Mouse (Mus musculus) heart, adult 18-20 months (tissue): Measurements from ENCODE around the gene Lep. TPM values are rescaled to one million over a fixed set of nuclear protein-coding genes. Genes with fewer than 3 reads are reported as not detected.
A peak's percentile ranks its signal among the peaks of the same experiment; 100 is the strongest.

Experiments used
- DNase-seq, 2 experiments: peaks; one replicate each; pipeline ENCODE4 v3.0.0; 2021 to 2022; ENCODE audit warnings: mixed read lengths in 1 of 2
- microRNA-seq, 2 experiments: library from miRNA; unstranded; fragments of <30 nt; microRNA quantifications; one replicate each; pipeline ENCODE4 v1.2.0; 2022
- total RNA-seq, 2 experiments: library from RNA; stranded (reverse); gene quantifications; 2 replicates each; pipeline ENCODE4 v1.2.3; 2021

The Lep gene
- total RNA-seq, 2 experiments from 2014 or later = 0.10 to 0.97 TPM

- DNase-seq = peak; percentile 86 to 89
Measured at GRCm38 (mm10) chr6:29117417-29118104, 57.5 kb downstream of the Lep start.

- DNase-seq = no peak
Measured at GRCm38 (mm10) chr6:29118231-29118630, 58.2 kb downstream of the Lep start.

GRCm38 (mm10) chr6:29118963-29119362 is 58.9 kb downstream of the Lep start:
- no peak for DNase-seq

GRCm38 (mm10) chr6:29119990-29120389 is 60.0 kb downstream of the Lep start:
- no peak for DNase-seq

Small RNAs within 50 kb of the gene (microRNA-seq; reads per million reads assigned to microRNA genes)
- gene Mir129-1 = 0.76 to 1.4 reads per million in 2 experiments

Other genes with a start within 250 kb of the Lep start
- under 1 TPM; 0.54 to 0.65 TPM for gene Lrrc4, start 228.5 kb upstream of the Lep start, total RNA-seq
- 10 to 100 TPM; 16.2 to 19.5 TPM for gene Rbm28, start 104.8 kb downstream of the Lep start, total RNA-seq
- 1 to 10 TPM; 1.3 to 1.7 TPM for gene Prrt4, start 119.4 kb downstream of the Lep start, total RNA-seq
- 10 to 100 TPM; 18.8 to 19.6 TPM for gene Impdh1, start 156.1 kb downstream of the Lep start, total RNA-seq
- 1 to 10 TPM; 4.6 to 5.9 TPM for gene Hilpda, start 212.3 kb downstream of the Lep start, total RNA-seq
- not detected for gene Fam71f2, start 219.4 kb downstream of the Lep start, total RNA-seq